Mouse (Mus musculus) liver (tissue): Measurements from ENCODE around the gene Cyp27a1.

ENCODE experiments used
- DNase-seq: peaks from one replicate; pipeline ENCODE4 v3.0.0-alpha.2; 2020; ENCODE audit warnings: mixed read lengths

The Cyp27a1 gene

GRCm38 (mm10) chr1:74719281-74719680 lies 5.9 kb downstream of the Cyp27a1 start:
- DNase-seq, result no peak

GRCm38 (mm10) chr1:74721657-74722056 lies 8.3 kb downstream of the Cyp27a1 start:
- no peak for DNase-seq

- peak; percentile 18 for DNase-seq
Measured at GRCm38 (mm10) chr1:74723748-74724147, 10.4 kb downstream of the Cyp27a1 start.

GRCm38 (mm10) chr1:74726114-74726513 lies 12.7 kb downstream of the Cyp27a1 start:
- no peak for DNase-seq

- no peak for DNase-seq
Measured at GRCm38 (mm10) chr1:74726674-74727073, 13.3 kb downstream of the Cyp27a1 start.

GRCm38 (mm10) chr1:74728446-74728845 lies 15.1 kb downstream of the Cyp27a1 start:
- no peak for DNase-seq

- DNase-seq, result no peak
Measured at GRCm38 (mm10) chr1:74736977-74737376, 23.6 kb downstream of the Cyp27a1 start.

GRCm38 (mm10) chr1:74737500-74737899 lies 24.1 kb downstream of the Cyp27a1 start:
- no peak for DNase-seq

- DNase-seq, result no peak
Measured at GRCm38 (mm10) chr1:74740846-74741245, 27.5 kb downstream of the Cyp27a1 start.

- no peak for DNase-seq
Measured at GRCm38 (mm10) chr1:74747335-74747734, 34.0 kb downstream of the Cyp27a1 start.

- peak; percentile 52 for DNase-seq
Measured at GRCm38 (mm10) chr1:74748643-74749271, 35.4 kb downstream of the Cyp27a1 start, which contains the start of gene Prkag3. Gene Prkag3, minus strand, starts transcription at chr1:74749221.

GRCm38 (mm10) chr1:74749301-74749700 lies 35.9 kb downstream of the Cyp27a1 start:
- no peak for DNase-seq

- DNase-seq, result no peak
Measured at GRCm38 (mm10) chr1:74750683-74751082, 37.3 kb downstream of the Cyp27a1 start.

- DNase-seq, result no peak
Measured at GRCm38 (mm10) chr1:74752150-74752549, 38.8 kb downstream of the Cyp27a1 start.

GRCm38 (mm10) chr1:74752833-74753232 lies 39.5 kb downstream of the Cyp27a1 start:
- no peak for DNase-seq

GRCm38 (mm10) chr1:74753266-74753974 lies 40.0 kb downstream of the Cyp27a1 start:
- DNase-seq, result no peak

- no peak for DNase-seq
Measured at GRCm38 (mm10) chr1:74754175-74754785, 40.9 kb downstream of the Cyp27a1 start.

GRCm38 (mm10) chr1:74759773-74760172 lies 46.4 kb downstream of the Cyp27a1 start:
- no peak for DNase-seq

- DNase-seq, result peak; percentile 67
Measured at GRCm38 (mm10) chr1:74763081-74763480, 49.7 kb downstream of the Cyp27a1 start.

GRCm38 (mm10) chr1:74770727-74771466 lies 57.5 kb downstream of the Cyp27a1 start:
- no peak for DNase-seq

GRCm38 (mm10) chr1:74771467-74771844 lies 58.1 kb downstream of the Cyp27a1 start:
- DNase-seq, result no peak

GRCm38 (mm10) chr1:74771845-74771930 lies 58.3 kb downstream of the Cyp27a1 start, which contains the start of gene Wnt6:
Gene Wnt6, plus strand, starts transcription at chr1:74771892.
- no peak for DNase-seq

- DNase-seq, result no peak
Measured at GRCm38 (mm10) chr1:74771931-74772620, 58.7 kb downstream of the Cyp27a1 start.
